Mouse (Mus musculus): ENCODE measurements at regions not wholly inside any gene's neighbourhood (a gene's known extent, or its start where the extent isn't known, plus 50 kb on each side); places are given as distances from the start of the nearest gene placed in this dataset.

DNA sequence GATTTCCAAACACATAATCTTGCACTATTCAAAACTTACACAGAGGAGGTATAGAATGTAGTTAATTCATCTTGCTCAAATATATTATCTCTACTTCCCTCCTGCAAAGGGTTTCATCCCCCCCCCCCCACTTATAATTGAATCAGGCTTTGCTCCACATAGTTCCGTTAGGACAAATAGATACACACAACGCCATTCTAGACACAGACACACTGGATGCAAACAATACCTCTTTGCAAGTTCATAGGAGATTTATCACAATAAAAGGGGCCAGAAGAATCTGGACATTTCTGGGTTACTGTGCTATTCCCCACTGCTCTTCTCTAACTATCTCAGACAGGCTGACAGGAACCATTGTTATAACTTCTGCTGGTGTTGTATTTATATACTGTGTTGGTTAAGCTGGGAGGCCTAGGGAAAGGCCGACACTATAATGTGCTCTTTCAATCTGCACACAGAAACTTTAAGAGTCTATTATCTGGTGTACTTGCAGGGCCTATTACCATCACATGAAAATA, 410.6 kb upstream of the Tenm3 start:
- ATAC-seq (ENCODE audit: low FRiP score) (no peak), DNase-seq (ENCODE audit: low spot score) (no peak)
- no peak for TF ChIP-seq CTCF (IDR thresholded peaks at IDR 0.05)
- Histone ChIP-seq H3K4me3 (ENCODE audit: low read depth, low read length) (no peak overlapping the region), H3K36me3 (ENCODE audit: insufficient read depth, low read length) (no peaks in the 10 kb centered on the region), H3K9me3 (ENCODE audit: low read length) (no peaks in the 10 kb centered on the region), H3K4me2 (ENCODE audit: low read depth, low read length, poor library complexity, severe bottlenecking) (no peak overlapping the region), H3K9ac (replicated peaks; ENCODE audit: low read length, poor library complexity, severe bottlenecking) (no peak overlapping the region), H3K27me3 (ENCODE audit: insufficient read depth, low read length) (no peaks in the 10 kb centered on the region), H3K27ac (ENCODE audit: low read depth, low read length) (no peak overlapping the region), H3K4me1 (ENCODE audit: insufficient read depth, low read length) (no peaks in the 10 kb centered on the region)
- 27% methylated on average over 3 of the region's 3 CpGs for WGBS

GRCm38 (mm10) chr8:49243002-49243401, 399.3 kb upstream of the Tenm3 start:
- H3K36me3 ChIP-seq (ENCODE audit: insufficient read depth, low read length): no peaks in the 10 kb centered on the region
- H3K27ac ChIP-seq (ENCODE audit: low read depth, low read length): no peak overlapping the region
- no peak overlapping the region for H3K4me3 ChIP-seq (ENCODE audit: low read depth, low read length)
- no peaks in the 10 kb centered on the region for H3K4me1 ChIP-seq (ENCODE audit: insufficient read depth, low read length)
- WGBS: 40% methylated on average over 5 of the region's 5 CpGs
- H3K9me3 ChIP-seq (ENCODE audit: low read length): no peaks in the 10 kb centered on the region
- no peak overlapping the region for H3K9ac ChIP-seq (replicated peaks; ENCODE audit: low read length, poor library complexity, severe bottlenecking)
- DNase-seq (ENCODE audit: low spot score): no peak
- no peaks in the 10 kb centered on the region for H3K27me3 ChIP-seq (ENCODE audit: insufficient read depth, low read length)
- no peak overlapping the region for H3K4me2 ChIP-seq (ENCODE audit: low read depth, low read length, poor library complexity, severe bottlenecking)
- no peak for ATAC-seq (ENCODE audit: low FRiP score)
- TF ChIP-seq CTCF (IDR thresholded peaks at IDR 0.05): no peak

DNA sequence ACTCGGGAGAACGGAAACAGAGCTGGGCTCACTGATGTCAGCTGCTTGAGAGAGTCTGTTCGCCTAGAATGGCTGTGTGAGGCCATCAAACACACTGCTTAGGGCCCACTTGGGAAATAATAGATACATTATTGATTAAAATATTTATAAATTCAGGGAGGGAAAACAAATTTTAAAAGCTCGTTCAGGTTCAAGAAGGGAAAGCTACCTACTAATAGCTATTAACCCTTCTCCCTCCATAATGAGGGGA, 393.0 kb upstream of the Tenm3 start:
- no peaks in the 10 kb centered on the region for H3K4me1 ChIP-seq (ENCODE audit: insufficient read depth, low read length)
- WGBS: 54% methylated on average over 4 of the region's 4 CpGs
- H3K27me3 ChIP-seq (ENCODE audit: insufficient read depth, low read length): no peaks in the 10 kb centered on the region
- no peak overlapping the region for H3K9ac ChIP-seq (replicated peaks; ENCODE audit: low read length, poor library complexity, severe bottlenecking)
- no peak for DNase-seq (ENCODE audit: low spot score)
- H3K9me3 ChIP-seq (ENCODE audit: low read length): no peaks in the 10 kb centered on the region
- no peaks in the 10 kb centered on the region for H3K36me3 ChIP-seq (ENCODE audit: insufficient read depth, low read length)
- no peak for ATAC-seq (ENCODE audit: low FRiP score)
- H3K27ac ChIP-seq (ENCODE audit: low read depth, low read length): no peak overlapping the region
- no peak for TF ChIP-seq CTCF (IDR thresholded peaks at IDR 0.05)
- H3K4me2 ChIP-seq (ENCODE audit: low read depth, low read length, poor library complexity, severe bottlenecking): no peak overlapping the region
- H3K4me3 ChIP-seq (ENCODE audit: low read depth, low read length): no peak overlapping the region

DNA sequence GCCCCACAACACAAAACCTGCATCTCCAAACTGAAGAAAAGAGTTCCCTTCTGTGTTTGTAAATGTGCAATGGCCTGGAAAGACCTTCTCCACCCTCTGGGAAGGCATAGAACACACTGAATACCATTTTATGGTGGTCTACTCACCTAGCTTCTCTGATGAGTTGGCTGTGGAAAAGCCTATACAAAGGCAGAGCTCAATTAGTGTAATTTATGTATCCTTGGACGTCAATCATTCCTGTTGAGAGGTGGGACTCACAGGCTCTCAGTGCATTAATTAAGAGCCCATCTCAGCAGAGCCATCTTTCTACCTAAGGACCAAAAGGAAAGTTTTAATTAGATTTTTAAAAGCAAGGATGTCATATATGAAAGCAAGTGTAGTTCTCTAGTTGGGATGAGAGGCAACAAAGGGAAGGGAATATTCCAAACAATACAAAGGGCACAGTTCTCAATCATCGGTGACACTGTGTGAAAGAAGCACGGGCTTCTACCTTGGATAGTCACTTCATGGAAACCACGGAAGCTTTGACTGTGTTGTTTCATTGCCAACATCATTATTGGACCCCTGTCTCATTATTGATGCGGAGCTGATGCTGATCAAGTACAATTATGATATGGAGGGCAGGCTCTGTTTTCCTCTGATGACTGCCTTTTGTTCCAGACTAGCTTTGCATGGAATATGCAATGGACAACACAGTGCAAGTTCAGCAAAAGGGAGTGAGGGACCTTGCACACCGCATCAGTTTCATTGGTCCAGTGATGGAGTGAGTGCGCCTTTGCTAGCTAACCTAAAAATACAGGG, 392.5 kb upstream of the Tenm3 start:
- Histone ChIP-seq H3K4me2 (ENCODE audit: low read depth, low read length, poor library complexity, severe bottlenecking) (no peak overlapping the region), H3K4me1 (ENCODE audit: insufficient read depth, low read length) (no peaks in the 10 kb centered on the region), H3K4me3 (ENCODE audit: low read depth, low read length) (no peak overlapping the region), H3K27ac (ENCODE audit: low read depth, low read length) (no peak overlapping the region), H3K9me3 (ENCODE audit: low read length) (no peaks in the 10 kb centered on the region), H3K27me3 (ENCODE audit: insufficient read depth, low read length) (no peaks in the 10 kb centered on the region), H3K36me3 (ENCODE audit: insufficient read depth, low read length) (no peaks in the 10 kb centered on the region), H3K9ac (replicated peaks; ENCODE audit: low read length, poor library complexity, severe bottlenecking) (no peak overlapping the region)
- no peak for TF ChIP-seq CTCF (IDR thresholded peaks at IDR 0.05)
- no peak for ATAC-seq (ENCODE audit: low FRiP score)
- no peak for DNase-seq (ENCODE audit: low spot score)
- 64% methylated on average over 7 of the region's 7 CpGs for WGBS

- no peak for ATAC-seq (ENCODE audit: low FRiP score)
These were observed 380.2 kb upstream of the Tenm3 start for GRCm38 (mm10) chr8:49223841-49224420.

GRCm38 (mm10) chr8:49195333-49195640, 351.5 kb upstream of the Tenm3 start:
- no peak overlapping the region for H3K9ac ChIP-seq (replicated peaks; ENCODE audit: low read length, poor library complexity, severe bottlenecking)
- H3K27me3 ChIP-seq (ENCODE audit: insufficient read depth, low read length): no peaks in the 10 kb centered on the region
- H3K4me2 ChIP-seq (ENCODE audit: low read depth, low read length, poor library complexity, severe bottlenecking): no peak overlapping the region
- no peaks in the 10 kb centered on the region for H3K36me3 ChIP-seq (ENCODE audit: insufficient read depth, low read length)
- H3K9me3 ChIP-seq (ENCODE audit: low read length): no peaks in the 10 kb centered on the region
- TF ChIP-seq CTCF (IDR thresholded peaks at IDR 0.05): no peak
- WGBS: 48% methylated on average over 4 of the region's 4 CpGs
- no peak overlapping the region for H3K27ac ChIP-seq (ENCODE audit: low read depth, low read length)
- DNase-seq (ENCODE audit: low spot score) (no peak), ATAC-seq (ENCODE audit: low FRiP score) (no peak)
- no peak overlapping the region for H3K4me3 ChIP-seq (ENCODE audit: low read depth, low read length)
- H3K4me1 ChIP-seq (ENCODE audit: insufficient read depth, low read length): no peaks in the 10 kb centered on the region

More at GRCm38 (mm10) chr8:49223841-49224420, 380.2 kb upstream of the Tenm3 start:
- H3K27me3 ChIP-seq (ENCODE audit: insufficient read depth, low read length): no peaks in the 10 kb centered on the region
- TF ChIP-seq CTCF (IDR thresholded peaks at IDR 0.05): no peak
- no peak overlapping the region for H3K27ac ChIP-seq (ENCODE audit: low read depth, low read length)
- H3K9ac ChIP-seq (replicated peaks; ENCODE audit: low read length, poor library complexity, severe bottlenecking): no peak overlapping the region
- no peak for DNase-seq (ENCODE audit: low spot score)
- H3K9me3 ChIP-seq (ENCODE audit: low read length): no peaks in the 10 kb centered on the region
- WGBS: 68% methylated on average over 18 of the region's 18 CpGs
- H3K4me2 ChIP-seq (ENCODE audit: low read depth, low read length, poor library complexity, severe bottlenecking): no peak overlapping the region
- H3K4me1 ChIP-seq (ENCODE audit: insufficient read depth, low read length): no peaks in the 10 kb centered on the region
- no peak overlapping the region for H3K4me3 ChIP-seq (ENCODE audit: low read depth, low read length)
- no peaks in the 10 kb centered on the region for H3K36me3 ChIP-seq (ENCODE audit: insufficient read depth, low read length)
